Mouse (Mus musculus): ENCODE measurements at regions not wholly inside any gene's neighbourhood (a gene's known extent, or its start where the extent isn't known, plus 50 kb on each side); places are given as distances from the start of the nearest gene placed in this dataset.

DNA sequence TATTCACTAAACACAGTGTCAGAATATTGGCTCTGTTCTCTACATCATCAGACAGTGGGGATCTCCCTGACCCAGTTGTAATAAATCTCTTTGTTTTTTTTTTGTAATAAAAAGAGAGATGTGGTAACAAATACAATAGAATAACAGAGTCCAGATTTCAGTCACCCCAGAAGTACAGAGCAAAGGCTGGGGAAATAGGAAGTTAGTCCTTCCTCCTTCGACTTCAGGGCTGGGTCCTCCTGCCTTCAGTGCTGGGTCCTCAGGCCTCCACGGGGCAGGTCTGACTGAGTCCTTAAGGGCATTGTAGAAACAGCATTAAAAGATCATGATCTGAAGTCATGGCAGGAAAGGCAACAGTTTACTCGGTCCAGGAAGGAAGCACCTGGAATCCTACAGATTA is 67.0 kb upstream of the Pja2 start:
- no peak for TF ChIP-seq POLR2A (IDR thresholded peaks at IDR 0.05; ENCODE audit: borderline replicate concordance, extremely low read depth, insufficient read depth, insufficient read length)
- Histone ChIP-seq H3K4me2 (replicated peaks; ENCODE audit: low read depth, low read length, severe bottlenecking) (no peak overlapping the region), H3K9ac (ENCODE audit: low read depth, low read length, severe bottlenecking) (no peak overlapping the region), H3K9me3 (ENCODE audit: control insufficient read depth, low read length) (no peaks in the 10 kb centered on the region), H3K27ac (replicated peaks; ENCODE audit: low read depth, low read length) (no peak overlapping the region), H3K36me3 (ENCODE audit: control insufficient read depth, insufficient read depth, low read length) (no peaks in the 10 kb centered on the region), H3K27me3 (ENCODE audit: control insufficient read depth, insufficient read depth, low read length) (no peaks in the 10 kb centered on the region), H3K4me1 (ENCODE audit: control insufficient read depth, insufficient read depth, low read length) (peaks cover 9% of the 10 kb centered on the region; the same call in 1 of the 2 replicates), H3K4me3 (replicated peaks; ENCODE audit: low read length) (no peak overlapping the region)
- no peak for DNase-seq (ENCODE audit: low spot score)
- 59% methylated on average over 3 of the region's 3 CpGs for WGBS
- no peak for ATAC-seq (ENCODE audit: low FRiP score, low read depth)

DNA sequence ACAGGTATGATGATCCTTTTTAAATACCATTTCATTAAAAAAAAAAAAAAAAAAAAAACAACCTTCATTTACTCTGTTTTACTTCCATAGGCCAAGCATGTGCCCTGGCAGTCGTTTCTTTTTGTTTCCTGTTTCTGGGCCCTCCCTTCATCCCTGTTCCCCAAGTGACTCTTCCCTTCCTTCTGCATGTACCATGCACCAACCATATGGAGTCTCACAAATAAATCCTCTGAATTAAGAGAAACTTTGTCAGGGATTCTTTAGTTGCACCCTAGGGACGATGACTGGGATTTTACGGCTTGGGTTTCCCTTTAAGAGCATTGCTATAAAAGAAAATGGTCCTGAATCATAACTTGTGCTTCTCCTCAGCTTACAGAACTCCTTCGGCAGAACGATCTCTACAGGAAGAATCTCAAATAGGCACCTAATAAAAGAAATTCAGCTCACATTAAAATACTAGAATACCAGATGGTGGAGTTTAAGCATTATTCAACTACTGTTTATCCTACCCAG is 75.1 kb upstream of the Pja2 start:
- WGBS, result 13% methylated on average over 5 of the region's 5 CpGs
- H3K4me3 ChIP-seq (replicated peaks; ENCODE audit: low read length), result no peak overlapping the region
- no peak overlapping the region for H3K27ac ChIP-seq (replicated peaks; ENCODE audit: low read depth, low read length)
- peak; percentile 80 for DNase-seq (ENCODE audit: low spot score)
- H3K4me1 ChIP-seq (ENCODE audit: control insufficient read depth, insufficient read depth, low read length), result peaks cover 13% of the 10 kb centered on the region
- peak overlapping the region; percentile 24; the same call in 1 of the 2 replicates for H3K4me2 ChIP-seq (replicated peaks; ENCODE audit: low read depth, low read length, severe bottlenecking)
- H3K9ac ChIP-seq (ENCODE audit: low read depth, low read length, severe bottlenecking), result no peak overlapping the region
- H3K36me3 ChIP-seq (ENCODE audit: control insufficient read depth, insufficient read depth, low read length), result no peaks in the 10 kb centered on the region
- no peaks in the 10 kb centered on the region for H3K9me3 ChIP-seq (ENCODE audit: control insufficient read depth, low read length)
- peak; percentile 69 for ATAC-seq (ENCODE audit: low FRiP score, low read depth)
- TF ChIP-seq POLR2A (IDR thresholded peaks at IDR 0.05; ENCODE audit: borderline replicate concordance, extremely low read depth, insufficient read depth, insufficient read length), result no peak
- no peaks in the 10 kb centered on the region for H3K27me3 ChIP-seq (ENCODE audit: control insufficient read depth, insufficient read depth, low read length)

DNA sequence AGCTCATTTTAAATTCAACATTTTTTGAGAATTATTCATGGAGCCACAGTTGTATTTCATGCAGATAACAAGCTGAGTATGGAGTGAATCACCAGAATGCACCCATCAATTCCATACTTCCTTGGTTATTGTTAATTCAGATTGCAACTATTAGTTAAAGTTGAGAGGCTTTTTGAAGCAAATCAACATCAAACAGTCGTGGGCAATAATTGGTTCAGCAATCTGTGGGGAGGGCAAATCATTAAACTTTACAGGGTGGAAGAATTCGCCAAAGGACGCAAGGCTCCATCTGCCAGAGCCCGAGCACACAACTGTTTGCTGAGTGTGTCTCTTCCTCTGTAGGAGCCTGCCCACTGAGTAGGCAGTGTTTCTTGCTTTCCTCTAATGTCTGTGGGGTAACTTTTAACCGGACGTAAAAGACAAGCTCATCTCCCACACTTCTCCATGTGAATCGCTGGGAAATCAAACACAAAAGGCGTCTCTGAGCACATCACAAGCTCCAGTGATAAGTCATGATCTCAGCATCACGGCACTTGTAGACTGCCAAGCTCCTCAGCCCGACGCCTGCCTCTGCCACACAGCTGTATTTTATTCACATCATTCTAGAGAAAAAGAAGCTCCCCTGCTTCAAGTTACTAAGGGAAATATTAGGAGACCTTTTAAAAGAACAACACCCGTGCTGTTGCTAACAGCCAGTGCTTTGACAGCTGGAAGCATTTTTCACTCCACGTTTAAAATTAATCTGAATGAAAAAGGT is 75.7 kb upstream of the Pja2 start:
- Histone ChIP-seq H3K27me3 (ENCODE audit: control insufficient read depth, insufficient read depth, low read length) (no peaks in the 10 kb centered on the region), H3K4me1 (ENCODE audit: control insufficient read depth, insufficient read depth, low read length) (peaks cover 13% of the 10 kb centered on the region), H3K4me2 (replicated peaks; ENCODE audit: low read depth, low read length, severe bottlenecking) (peak overlapping the region; percentile 24), H3K4me3 (replicated peaks; ENCODE audit: low read length) (no peak overlapping the region), H3K36me3 (ENCODE audit: control insufficient read depth, insufficient read depth, low read length) (no peaks in the 10 kb centered on the region), H3K9me3 (ENCODE audit: control insufficient read depth, low read length) (no peaks in the 10 kb centered on the region), H3K9ac (ENCODE audit: low read depth, low read length, severe bottlenecking) (no peak overlapping the region), H3K27ac (replicated peaks; ENCODE audit: low read depth, low read length) (peak overlapping the region; percentile 56)
- TF ChIP-seq POLR2A (IDR thresholded peaks at IDR 0.05; ENCODE audit: borderline replicate concordance, extremely low read depth, insufficient read depth, insufficient read length), result no peak
- DNase-seq (ENCODE audit: low spot score) (peak; percentile 30), ATAC-seq (ENCODE audit: low FRiP score, low read depth) (peak; percentile 71)
- WGBS, result 16% methylated on average over 13 of the region's 13 CpGs

DNA sequence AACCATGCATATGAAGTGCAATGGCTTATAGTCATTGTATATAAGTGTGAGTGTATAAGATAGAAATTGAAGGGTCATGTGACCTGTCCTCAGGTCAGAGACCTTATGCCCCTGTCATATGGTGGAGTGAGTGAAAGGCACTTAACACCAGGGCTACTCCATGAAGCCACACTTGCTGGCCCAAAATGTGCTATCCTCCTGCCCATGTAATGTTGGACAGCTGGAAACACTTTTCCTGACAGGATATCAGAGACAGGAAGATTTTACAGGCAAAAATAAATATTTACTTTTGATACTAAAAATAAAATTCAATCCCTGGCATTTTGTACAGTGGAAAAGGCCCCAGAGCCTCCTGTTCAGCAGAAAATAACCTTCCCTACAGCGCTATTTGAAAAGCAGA is 94.1 kb upstream of the Pja2 start:
- no peak for DNase-seq (ENCODE audit: low spot score)
- H3K4me1 ChIP-seq (ENCODE audit: control insufficient read depth, insufficient read depth, low read length), result no peaks in the 10 kb centered on the region
- no peak overlapping the region for H3K27ac ChIP-seq (replicated peaks; ENCODE audit: low read depth, low read length)
- H3K27me3 ChIP-seq (ENCODE audit: control insufficient read depth, insufficient read depth, low read length), result no peaks in the 10 kb centered on the region
- H3K9ac ChIP-seq (ENCODE audit: low read depth, low read length, severe bottlenecking), result no peak overlapping the region
- H3K4me2 ChIP-seq (replicated peaks; ENCODE audit: low read depth, low read length, severe bottlenecking), result no peak overlapping the region
- ATAC-seq (ENCODE audit: low FRiP score, low read depth), result no peak
- WGBS, result 71% methylated on average over 1 of the region's 1 CpGs
- H3K9me3 ChIP-seq (ENCODE audit: control insufficient read depth, low read length), result no peaks in the 10 kb centered on the region
- no peak for TF ChIP-seq POLR2A (IDR thresholded peaks at IDR 0.05; ENCODE audit: borderline replicate concordance, extremely low read depth, insufficient read depth, insufficient read length)
- no peaks in the 10 kb centered on the region for H3K36me3 ChIP-seq (ENCODE audit: control insufficient read depth, insufficient read depth, low read length)
- H3K4me3 ChIP-seq (replicated peaks; ENCODE audit: low read length), result no peak overlapping the region

DNA sequence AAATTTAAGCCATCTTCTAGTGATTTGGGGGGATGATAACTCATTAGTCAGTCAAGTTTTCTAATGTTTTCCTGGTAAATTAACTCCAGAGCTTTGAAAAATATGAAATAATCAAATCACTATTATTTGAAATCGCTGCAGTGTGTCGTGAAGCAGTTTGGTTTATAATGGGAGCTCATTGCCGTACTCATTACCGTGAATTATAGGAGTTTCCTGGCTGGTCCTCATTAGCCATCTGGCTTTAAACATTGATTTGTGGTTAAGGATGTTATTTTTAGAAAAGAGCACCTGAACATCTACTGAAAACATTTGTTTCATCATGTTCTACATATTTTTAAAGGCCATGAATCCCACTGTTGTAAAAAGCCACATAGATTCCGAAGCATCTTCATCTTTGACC is 94.8 kb upstream of the Pja2 start:
- Histone ChIP-seq H3K4me3 (replicated peaks; ENCODE audit: low read length) (no peak overlapping the region), H3K27me3 (ENCODE audit: control insufficient read depth, insufficient read depth, low read length) (no peaks in the 10 kb centered on the region), H3K9ac (ENCODE audit: low read depth, low read length, severe bottlenecking) (no peak overlapping the region), H3K4me1 (ENCODE audit: control insufficient read depth, insufficient read depth, low read length) (no peaks in the 10 kb centered on the region), H3K9me3 (ENCODE audit: control insufficient read depth, low read length) (no peaks in the 10 kb centered on the region), H3K36me3 (ENCODE audit: control insufficient read depth, insufficient read depth, low read length) (no peaks in the 10 kb centered on the region), H3K27ac (replicated peaks; ENCODE audit: low read depth, low read length) (no peak overlapping the region), H3K4me2 (replicated peaks; ENCODE audit: low read depth, low read length, severe bottlenecking) (no peak overlapping the region)
- no peak for TF ChIP-seq POLR2A (IDR thresholded peaks at IDR 0.05; ENCODE audit: borderline replicate concordance, extremely low read depth, insufficient read depth, insufficient read length)
- ATAC-seq (ENCODE audit: low FRiP score, low read depth) (no peak), DNase-seq (ENCODE audit: low spot score) (no peak)
- WGBS, result 19% methylated on average over 5 of the region's 5 CpGs
